Mouse (Mus musculus) telencephalon, adult 2 months (tissue): ENCODE measurements around the gene Gm11758.
"Not testable (repeated sequence)": the region's sequence is repeated elsewhere in the genome, so short reads cannot be mapped to it uniquely, and the experiment has no call there.

Experiments
- DNase-seq: peaks from one replicate; pipeline ENCODE4 v3.0.0-alpha.2; 2011; ENCODE audit warnings: low read depth, low spot score

Gm11758 gene

DNA sequence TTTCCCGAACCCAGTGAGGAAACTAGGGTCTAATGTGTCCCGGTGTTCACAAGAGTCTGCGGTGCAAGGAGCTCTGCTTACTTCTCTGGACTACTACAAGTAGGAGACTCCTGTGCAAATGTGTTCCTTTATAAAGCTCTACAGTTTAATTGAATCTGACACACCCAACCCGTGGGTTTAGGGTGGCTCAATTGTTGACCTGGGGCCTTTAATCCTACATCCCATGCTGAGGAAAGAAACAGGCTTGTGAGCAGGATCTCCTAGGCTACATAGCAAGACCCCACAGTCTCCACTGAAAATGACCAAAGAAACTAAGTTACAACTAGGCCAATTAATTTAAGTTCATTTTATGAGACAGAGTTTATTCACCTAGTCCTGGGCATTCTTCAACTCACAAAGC lies at the start of gene Gm11758:
Gene Gm11758 (minus strand): TSS at position 101 of the 400 bp plus-strand sequence.
- DNase-seq, result not testable (repeated sequence)

DNA sequence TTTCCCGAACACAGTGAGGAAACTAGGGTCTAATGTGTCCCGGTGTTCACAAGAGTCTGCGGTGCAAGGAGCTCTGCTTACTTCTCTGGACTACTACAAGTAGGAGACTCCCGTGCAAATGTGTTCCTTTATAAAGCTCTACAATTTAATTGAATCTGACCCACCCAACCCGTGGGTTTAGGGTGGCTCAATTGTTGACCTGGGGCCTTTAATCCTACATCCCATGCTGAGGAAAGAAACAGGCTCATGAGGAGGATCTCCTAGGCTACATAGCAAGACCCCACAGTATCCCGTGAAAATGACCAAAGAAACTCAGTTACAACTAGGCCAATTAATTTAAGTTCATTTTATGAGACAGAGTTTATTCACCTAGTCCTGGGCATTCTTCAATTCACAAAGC lies 44.6 kb upstream of the Gm11758 start, which contains the start of gene Gm11756:
Gene Gm11756 (minus strand): TSS at position 101 of the 400 bp plus-strand sequence.
- not testable (repeated sequence) for DNase-seq

DNA sequence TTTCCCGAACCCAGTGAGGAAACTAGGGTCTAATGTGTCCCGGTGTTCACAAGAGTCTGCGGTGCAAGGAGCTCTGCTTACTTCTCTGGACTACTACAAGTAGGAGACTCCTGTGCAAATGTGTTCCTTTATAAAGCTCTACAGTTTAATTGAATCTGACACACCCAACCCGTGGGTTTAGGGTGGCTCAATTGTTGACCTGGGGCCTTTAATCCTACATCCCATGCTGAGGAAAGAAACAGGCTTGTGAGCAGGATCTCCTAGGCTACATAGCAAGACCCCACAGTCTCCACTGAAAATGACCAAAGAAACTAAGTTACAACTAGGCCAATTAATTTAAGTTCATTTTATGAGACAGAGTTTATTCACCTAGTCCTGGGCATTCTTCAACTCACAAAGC lies 29.8 kb upstream of the Gm11758 start, which contains the start of gene Gm13871:
Gene Gm13871 (minus strand): TSS at position 101 of the 400 bp plus-strand sequence.
- DNase-seq, result not testable (repeated sequence)

DNA sequence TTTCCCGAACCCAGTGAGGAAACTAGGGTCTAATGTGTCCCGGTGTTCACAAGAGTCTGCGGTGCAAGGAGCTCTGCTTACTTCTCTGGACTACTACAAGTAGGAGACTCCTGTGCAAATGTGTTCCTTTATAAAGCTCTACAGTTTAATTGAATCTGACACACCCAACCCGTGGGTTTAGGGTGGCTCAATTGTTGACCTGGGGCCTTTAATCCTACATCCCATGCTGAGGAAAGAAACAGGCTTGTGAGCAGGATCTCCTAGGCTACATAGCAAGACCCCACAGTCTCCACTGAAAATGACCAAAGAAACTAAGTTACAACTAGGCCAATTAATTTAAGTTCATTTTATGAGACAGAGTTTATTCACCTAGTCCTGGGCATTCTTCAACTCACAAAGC lies 14.9 kb upstream of the Gm11758 start, which contains the start of gene Gm11757:
Gene Gm11757 (minus strand): TSS at position 101 of the 400 bp plus-strand sequence.
- DNase-seq, result not testable (repeated sequence)

DNA sequence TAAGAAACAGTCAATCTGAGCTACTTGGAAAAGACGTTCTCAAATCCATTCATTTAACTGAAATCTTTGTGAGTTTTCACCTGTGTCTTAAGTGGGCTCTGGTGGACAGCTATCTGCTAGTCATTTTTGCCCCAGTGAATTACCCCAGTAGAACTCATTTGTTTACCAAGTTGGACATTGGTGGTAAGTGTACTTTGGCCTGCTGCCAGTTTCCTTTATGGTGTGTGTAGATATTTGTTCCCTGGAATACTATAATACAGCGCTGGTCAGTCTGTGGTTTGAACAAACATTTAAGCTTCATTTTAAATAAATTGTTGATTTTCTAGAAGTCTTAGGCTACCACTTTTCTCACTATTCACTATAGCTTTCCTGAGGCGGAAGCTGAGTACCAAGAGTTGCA lies 49.5 kb downstream of the Gm11758 start:
- DNase-seq, result no peak
